Mouse (Mus musculus): Measurements from ENCODE around the gene Pmpcb. TPM values are rescaled to one million over a fixed set of nuclear protein-coding genes. Genes with fewer than 3 reads are reported as not detected.

Gene Pmpcb
- polyA plus RNA-seq, 1 experiment from 2014 or later = 131 TPM

DNA sequence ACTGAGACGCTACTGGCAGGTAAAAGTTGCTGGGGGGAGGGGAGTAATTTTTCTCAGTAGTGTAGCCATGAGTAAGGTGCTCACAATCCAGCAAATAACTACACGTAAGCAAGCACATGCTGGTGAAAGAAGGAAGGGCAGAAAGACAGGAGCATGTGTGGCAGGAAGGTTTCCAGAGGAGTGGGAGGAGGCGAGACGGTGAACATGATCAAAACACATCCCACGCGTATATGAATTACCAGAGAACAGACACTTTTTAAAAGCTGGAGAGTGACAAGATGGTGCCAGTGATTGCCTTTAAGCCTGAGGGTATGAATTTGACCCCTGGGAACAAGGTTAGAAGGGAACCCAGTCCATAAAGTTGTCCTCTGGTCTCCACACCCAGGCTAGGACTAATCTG, 32.9 kb downstream of the Pmpcb start:
- no peaks in the 10 kb centered on the region for H3K9me3 ChIP-seq (replicated peaks)
- no peak overlapping the region for H3K27ac ChIP-seq (ENCODE audit: poor library complexity, severe bottlenecking)
- no peak overlapping the region for H3K4me3 ChIP-seq
- 88% methylated on average over 6 of the region's 6 CpGs for WGBS
- peaks cover 63% of the 10 kb centered on the region for H3K36me3 ChIP-seq
- H3K27me3 ChIP-seq (replicated peaks) = no peaks in the 10 kb centered on the region
- no peak overlapping the region for H3K9ac ChIP-seq
- H3K4me1 ChIP-seq (replicated peaks) = no peaks in the 10 kb centered on the region
- H3K4me2 ChIP-seq = no peak overlapping the region
- ATAC-seq (ENCODE audit: insufficient number of reproducible peaks, low FRiP score) = no peak

DNA sequence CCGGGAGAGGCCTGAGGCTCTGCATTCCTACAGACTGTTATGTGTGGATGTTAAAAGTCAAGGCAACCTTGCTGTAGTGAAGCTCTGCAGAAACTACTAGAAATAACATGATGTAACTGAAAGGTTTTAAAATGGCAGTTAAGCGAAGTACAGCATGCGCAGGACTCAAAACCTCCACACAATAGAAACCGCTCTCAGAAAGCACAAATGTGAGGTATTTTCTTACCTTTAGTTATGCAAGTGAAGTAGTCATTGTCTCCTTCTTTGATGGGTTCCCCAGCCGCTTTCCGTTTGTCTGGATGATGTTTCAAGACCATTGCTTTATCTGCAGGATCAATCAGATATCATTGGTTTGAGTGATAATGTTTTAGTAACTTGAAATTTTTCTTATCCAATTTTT, 39.5 kb downstream of the Pmpcb start:
- Histone ChIP-seq H3K4me3 (no peak overlapping the region), H3K27me3 (replicated peaks) (no peaks in the 10 kb centered on the region), H3K4me2 (no peak overlapping the region), H3K4me1 (replicated peaks) (no peaks in the 10 kb centered on the region), H3K36me3 (peaks cover 72% of the 10 kb centered on the region), H3K9me3 (replicated peaks) (no peaks in the 10 kb centered on the region), H3K9ac (no peak overlapping the region), H3K27ac (ENCODE audit: poor library complexity, severe bottlenecking) (no peak overlapping the region)
- WGBS = 90% methylated on average over 6 of the region's 6 CpGs
- ATAC-seq (ENCODE audit: insufficient number of reproducible peaks, low FRiP score) = no peak

- H3K36me3 ChIP-seq = peaks cover 46% of the 10 kb centered on the region
- peak overlapping the region; percentile 92 for H3K4me2 ChIP-seq
- WGBS = under 1% methylated on average over 51 of the region's 51 CpGs
- ATAC-seq (ENCODE audit: insufficient number of reproducible peaks, low FRiP score) = peak; percentile 27
- no peaks in the 10 kb centered on the region for H3K27me3 ChIP-seq (replicated peaks)
- H3K4me1 ChIP-seq (replicated peaks) = peaks cover 18% of the 10 kb centered on the region
- H3K9ac ChIP-seq = peak overlapping the region; percentile 89
- H3K4me3 ChIP-seq = peak overlapping the region; percentile 95
- H3K9me3 ChIP-seq (replicated peaks) = no peaks in the 10 kb centered on the region
- H3K27ac ChIP-seq (ENCODE audit: poor library complexity, severe bottlenecking) = 0 out of 2 replicates have a peak overlapping the region, but pooled peaks have one; percentile 25
Observed at GRCm38 (mm10) chr5:21784161-21785052, 47.5 kb downstream of the Pmpcb start.

DNA sequence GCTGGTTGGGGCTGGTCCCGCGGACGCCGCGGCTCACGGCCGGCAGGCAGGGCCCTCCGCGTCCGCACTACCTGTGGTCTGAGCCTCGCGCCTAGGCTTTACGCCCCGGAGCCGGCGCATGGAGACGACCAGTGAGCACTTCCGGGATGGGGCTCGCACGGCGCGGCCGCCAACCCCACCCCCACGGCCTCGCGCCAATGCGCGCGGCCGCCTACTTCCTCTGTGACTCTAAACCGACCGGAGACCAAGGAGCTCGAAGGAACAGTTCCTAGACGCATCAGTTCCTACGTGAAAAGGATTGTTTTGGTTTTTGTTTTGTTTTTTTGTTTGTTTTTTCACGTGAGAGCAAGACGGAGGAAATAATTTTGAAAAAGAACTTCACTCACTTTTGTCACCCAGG, 48.1 kb downstream of the Pmpcb start, which contains the start of the genes Dnajc2 and Psmc2:
Gene Dnajc2 (minus strand): TSS at position 199 of the 400 bp plus-strand sequence.
Gene Psmc2 (plus strand): TSS at position 231 of the 400 bp plus-strand sequence.
- under 1% methylated on average over 33 of the region's 37 CpGs for WGBS
- peak within 1 kb of the TSS; percentile 92 for H3K4me2 ChIP-seq
- no peaks in the 10 kb centered on the region for H3K27me3 ChIP-seq (replicated peaks)
- peaks cover 44% of the 10 kb centered on the region for H3K36me3 ChIP-seq
- no peaks in the 10 kb centered on the region for H3K9me3 ChIP-seq (replicated peaks)
- H3K9ac ChIP-seq = peak within 1 kb of the TSS; percentile 89
- peak within 1 kb of the TSS; percentile 98 for H3K4me3 ChIP-seq
- peak within 1 kb of the TSS; percentile 81; the same call in 1 of the 2 replicates for H3K27ac ChIP-seq (ENCODE audit: poor library complexity, severe bottlenecking)
- peaks cover 18% of the 10 kb centered on the region for H3K4me1 ChIP-seq (replicated peaks)
- ATAC-seq (ENCODE audit: insufficient number of reproducible peaks, low FRiP score) = peak; percentile 94

- no peak for ATAC-seq (ENCODE audit: insufficient number of reproducible peaks, low FRiP score)
- Histone ChIP-seq H3K36me3 (peaks cover 37% of the 10 kb centered on the region), H3K27me3 (replicated peaks) (no peaks in the 10 kb centered on the region), H3K27ac (ENCODE audit: poor library complexity, severe bottlenecking) (0 out of 2 replicates have a peak overlapping the region, but pooled peaks have one; percentile 81), H3K9me3 (replicated peaks) (no peaks in the 10 kb centered on the region), H3K4me2 (peak overlapping the region; percentile 69), H3K9ac (no peak overlapping the region), H3K4me3 (0 out of 2 replicates have a peak overlapping the region, but pooled peaks have one; percentile 98), H3K4me1 (replicated peaks) (peaks cover 18% of the 10 kb centered on the region)
- WGBS = 72% methylated on average over 7 of the region's 7 CpGs
Observed at GRCm38 (mm10) chr5:21785776-21786175, 48.8 kb downstream of the Pmpcb start.

DNA sequence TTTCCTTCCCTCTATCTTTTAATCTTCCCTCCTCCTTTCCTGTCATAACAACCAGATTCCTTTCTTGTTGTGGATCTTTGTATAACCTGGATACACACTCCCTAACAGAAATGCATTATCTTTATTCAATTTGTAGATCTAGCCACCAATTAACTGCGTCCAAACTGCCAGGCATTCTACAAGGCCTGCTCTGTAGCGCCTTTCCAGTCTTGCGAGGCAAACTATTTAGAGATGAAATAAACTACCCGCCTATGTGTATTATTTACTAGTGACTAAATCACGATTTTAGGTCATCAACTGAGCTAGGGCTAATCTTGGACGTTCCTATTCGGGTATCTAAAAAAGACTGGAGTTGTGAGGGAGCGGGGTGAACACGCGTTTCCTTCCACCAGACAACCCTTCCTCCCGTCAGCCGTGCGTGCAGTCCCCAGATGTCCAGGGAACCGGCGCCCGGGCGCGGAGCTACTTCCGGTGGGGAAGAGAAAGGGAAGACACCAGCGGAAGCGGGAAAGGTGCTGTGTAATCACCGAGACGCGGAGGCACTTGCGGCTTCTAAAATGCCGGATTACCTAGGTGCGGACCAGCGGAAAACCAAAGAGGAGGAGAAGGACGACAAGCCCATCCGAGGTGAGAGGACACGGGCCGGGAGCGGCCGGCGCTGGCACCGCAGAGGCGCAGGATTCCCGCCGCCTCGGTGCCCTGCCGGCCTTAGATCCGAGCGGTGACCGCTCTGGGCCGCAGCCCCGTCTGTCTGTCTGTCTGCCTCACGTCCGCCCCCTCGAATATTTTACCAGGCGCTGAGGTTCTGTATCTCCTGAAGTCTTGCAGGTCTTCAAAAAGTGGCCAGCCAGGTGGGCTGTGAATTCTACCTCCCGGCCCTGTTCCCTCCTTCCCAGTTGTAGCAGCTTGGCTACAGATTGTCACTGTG, 49.6 kb downstream of the Pmpcb start:
- Histone ChIP-seq H3K27me3 (replicated peaks) (no peaks in the 10 kb centered on the region), H3K9ac (peak overlapping the region; percentile 98), H3K4me2 (peak overlapping the region; percentile 69), H3K27ac (ENCODE audit: poor library complexity, severe bottlenecking) (peak overlapping the region; percentile 81), H3K4me1 (replicated peaks) (peaks cover 18% of the 10 kb centered on the region), H3K36me3 (peaks cover 30% of the 10 kb centered on the region), H3K9me3 (replicated peaks) (no peaks in the 10 kb centered on the region), H3K4me3 (peak overlapping the region; percentile 98)
- peak; percentile 84 for ATAC-seq (ENCODE audit: insufficient number of reproducible peaks, low FRiP score)
- 2% methylated on average over 51 of the region's 51 CpGs for WGBS

DNA sequence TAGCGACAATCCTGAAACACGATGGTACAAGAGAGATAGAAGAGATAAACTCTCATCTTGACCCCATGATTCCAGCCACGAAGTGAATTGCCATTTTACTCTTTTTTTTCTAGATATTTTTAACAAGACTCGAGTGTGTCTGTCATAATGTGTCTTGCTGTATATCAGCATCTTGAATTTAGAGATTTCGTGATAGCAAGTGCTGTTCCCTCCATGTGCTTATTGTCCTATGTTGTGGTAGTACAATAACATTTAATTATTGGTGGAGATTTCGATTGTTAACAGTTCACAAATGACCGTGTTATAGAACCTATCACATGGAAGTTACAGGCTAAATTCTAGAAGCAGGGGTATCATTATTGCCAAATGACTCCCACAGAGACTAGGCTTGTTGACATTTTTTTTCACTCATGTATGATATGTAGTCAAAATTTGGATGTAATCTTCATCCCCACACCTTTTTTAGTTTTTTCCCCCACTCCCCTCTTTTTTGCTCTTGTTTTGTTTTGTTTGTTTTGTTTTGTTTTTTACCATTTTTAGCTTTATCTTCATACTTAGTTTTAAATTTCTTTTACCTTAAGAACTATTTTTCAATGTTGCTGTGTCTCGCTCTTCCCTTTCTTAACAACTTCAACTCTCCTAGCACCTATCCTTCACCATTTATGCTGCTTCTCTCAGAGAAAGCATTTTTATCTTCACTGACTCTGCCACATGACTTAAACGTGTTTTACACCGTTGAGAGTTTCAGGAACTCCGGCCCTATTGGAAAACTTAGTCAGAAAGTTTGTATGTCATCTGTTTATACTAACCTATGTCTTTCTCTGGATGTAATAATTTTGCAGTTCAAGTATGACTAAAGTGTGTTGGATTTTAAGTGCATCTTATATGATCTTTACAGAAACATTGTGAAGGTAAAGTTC, 50.5 kb downstream of the Pmpcb start:
- no peak for ATAC-seq (ENCODE audit: insufficient number of reproducible peaks, low FRiP score)
- H3K4me1 ChIP-seq (replicated peaks) = peaks cover 18% of the 10 kb centered on the region
- 31% methylated on average over 11 of the region's 11 CpGs for WGBS
- H3K9me3 ChIP-seq (replicated peaks) = no peaks in the 10 kb centered on the region
- peak overlapping the region; percentile 69 for H3K4me2 ChIP-seq
- H3K36me3 ChIP-seq = peaks cover 28% of the 10 kb centered on the region
- H3K4me3 ChIP-seq = peak overlapping the region; percentile 98
- H3K9ac ChIP-seq = peak overlapping the region; percentile 98
- no peaks in the 10 kb centered on the region for H3K27me3 ChIP-seq (replicated peaks)
- H3K27ac ChIP-seq (ENCODE audit: poor library complexity, severe bottlenecking) = peak overlapping the region; percentile 81; the same call in 1 of the 2 replicates

DNA sequence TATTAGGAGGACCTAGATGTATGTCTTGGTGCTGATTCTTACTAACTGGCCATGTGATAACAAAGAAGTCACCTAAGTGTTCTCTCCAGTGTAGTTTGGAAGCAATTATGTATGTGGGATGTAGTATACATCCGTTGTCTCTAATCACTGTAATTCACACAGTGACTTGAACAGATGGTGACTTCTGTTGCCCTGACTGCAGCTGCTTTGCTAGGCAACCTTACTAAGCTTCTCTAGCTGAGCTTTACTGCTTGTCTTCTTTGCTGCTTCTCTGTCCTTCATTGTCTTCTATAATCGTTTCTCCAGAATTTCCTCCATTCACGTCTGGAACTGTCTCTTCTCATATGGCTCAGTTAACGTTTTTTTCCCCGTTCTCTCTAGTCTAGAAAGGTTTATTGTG, 52.1 kb downstream of the Pmpcb start:
- Histone ChIP-seq H3K4me2 (no peak overlapping the region), H3K27me3 (replicated peaks) (no peaks in the 10 kb centered on the region), H3K9me3 (replicated peaks) (no peaks in the 10 kb centered on the region), H3K4me3 (no peak overlapping the region), H3K4me1 (replicated peaks) (peaks cover 18% of the 10 kb centered on the region), H3K27ac (ENCODE audit: poor library complexity, severe bottlenecking) (no peak overlapping the region), H3K9ac (no peak overlapping the region), H3K36me3 (peaks cover 22% of the 10 kb centered on the region)
- WGBS = 81% methylated on average over 5 of the region's 5 CpGs
- no peak for ATAC-seq (ENCODE audit: insufficient number of reproducible peaks, low FRiP score)

DNA sequence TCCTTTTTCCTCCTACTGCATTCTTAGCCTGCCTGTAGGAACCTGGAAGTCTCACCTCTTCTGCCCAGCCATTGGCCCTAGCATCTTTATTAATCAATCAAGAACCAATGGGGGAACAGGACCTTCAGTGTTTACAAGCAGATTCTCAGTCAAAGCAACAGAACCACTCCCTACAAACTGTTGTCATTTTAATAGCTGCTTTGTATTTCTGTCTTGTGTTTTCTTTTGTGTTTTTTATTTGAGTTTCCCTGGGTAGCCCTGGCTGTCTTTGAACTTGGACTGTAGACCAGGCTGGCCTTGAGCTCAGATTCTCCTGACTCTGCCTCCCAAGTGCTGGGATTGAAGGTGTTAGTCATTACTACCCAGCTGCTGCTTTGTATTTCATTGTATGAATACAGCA, 55.2 kb downstream of the Pmpcb start:
- Histone ChIP-seq H3K36me3 (peaks cover 38% of the 10 kb centered on the region), H3K27ac (ENCODE audit: poor library complexity, severe bottlenecking) (no peak overlapping the region), H3K4me1 (replicated peaks) (peaks cover 16% of the 10 kb centered on the region), H3K9me3 (replicated peaks) (no peaks in the 10 kb centered on the region), H3K4me3 (no peak overlapping the region), H3K27me3 (replicated peaks) (no peaks in the 10 kb centered on the region), H3K9ac (no peak overlapping the region), H3K4me2 (no peak overlapping the region)
- no peak for ATAC-seq (ENCODE audit: insufficient number of reproducible peaks, low FRiP score)

DNA sequence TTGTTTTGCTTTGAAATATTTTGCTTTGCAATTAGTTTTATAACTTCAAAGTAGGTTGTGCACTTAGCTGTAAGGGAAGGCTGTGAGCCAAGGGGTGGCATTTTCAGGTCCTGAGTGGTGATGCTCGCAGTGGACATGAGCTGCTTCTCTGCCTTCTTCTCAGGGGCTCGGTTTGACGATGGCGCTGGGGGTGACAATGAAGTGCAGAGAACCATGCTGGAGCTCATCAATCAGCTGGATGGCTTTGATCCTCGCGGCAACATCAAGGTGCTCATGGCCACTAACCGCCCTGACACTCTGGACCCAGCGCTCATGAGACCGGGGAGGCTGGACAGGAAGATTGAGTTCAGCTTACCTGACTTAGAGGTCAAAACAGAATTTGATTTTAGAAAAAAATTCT, 66.0 kb downstream of the Pmpcb start:
- no peak overlapping the region for H3K4me3 ChIP-seq
- H3K36me3 ChIP-seq = peaks cover 55% of the 10 kb centered on the region
- H3K9ac ChIP-seq = no peak overlapping the region
- H3K4me2 ChIP-seq = no peak overlapping the region
- H3K27me3 ChIP-seq (replicated peaks) = no peaks in the 10 kb centered on the region
- no peaks in the 10 kb centered on the region for H3K9me3 ChIP-seq (replicated peaks)
- no peaks in the 10 kb centered on the region for H3K4me1 ChIP-seq (replicated peaks)
- no peak overlapping the region for H3K27ac ChIP-seq (ENCODE audit: poor library complexity, severe bottlenecking)
- ATAC-seq (ENCODE audit: insufficient number of reproducible peaks, low FRiP score) = no peak
- WGBS = 93% methylated on average over 9 of the region's 9 CpGs
